Mouse (Mus musculus): ENCODE data around the gene Chac1.

Gene Chac1

GRCm38 (mm10) chr2:119350555-119351486 is at the start of gene Chac1:
TSS of gene Chac1 (plus strand) at chr2:119351229.
- DNase-seq (ENCODE audit: low read depth): peak; percentile 95

- DNase-seq (ENCODE audit: low read depth): no peak
These were observed 48.2 kb upstream of the Chac1 start for GRCm38 (mm10) chr2:119302876-119303275.

GRCm38 (mm10) chr2:119304391-119304790 is 46.6 kb upstream of the Chac1 start:
- no peak for DNase-seq (ENCODE audit: low read depth)

DNA sequence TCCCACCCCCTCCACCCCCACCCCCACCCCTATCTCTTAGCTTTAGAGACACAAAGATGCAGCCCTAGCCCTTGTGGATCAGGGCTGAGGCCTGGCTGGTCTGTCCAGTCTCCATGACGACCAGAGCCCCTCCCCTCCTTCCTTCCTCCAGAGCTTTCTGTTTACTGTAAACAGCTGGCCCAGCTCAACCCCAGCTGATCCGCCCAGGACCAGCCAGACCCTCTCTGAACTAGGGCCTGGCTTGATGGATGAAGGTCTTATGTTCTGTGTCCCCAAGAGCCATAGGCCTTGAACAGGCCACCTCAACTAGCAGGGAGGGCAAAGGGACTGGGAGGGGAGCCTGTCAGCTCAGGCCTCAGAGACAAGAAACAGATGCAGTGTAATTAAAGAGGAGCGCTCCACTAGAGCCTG is 46.2 kb upstream of the Chac1 start:
- DNase-seq (ENCODE audit: low read depth): no peak

DNA sequence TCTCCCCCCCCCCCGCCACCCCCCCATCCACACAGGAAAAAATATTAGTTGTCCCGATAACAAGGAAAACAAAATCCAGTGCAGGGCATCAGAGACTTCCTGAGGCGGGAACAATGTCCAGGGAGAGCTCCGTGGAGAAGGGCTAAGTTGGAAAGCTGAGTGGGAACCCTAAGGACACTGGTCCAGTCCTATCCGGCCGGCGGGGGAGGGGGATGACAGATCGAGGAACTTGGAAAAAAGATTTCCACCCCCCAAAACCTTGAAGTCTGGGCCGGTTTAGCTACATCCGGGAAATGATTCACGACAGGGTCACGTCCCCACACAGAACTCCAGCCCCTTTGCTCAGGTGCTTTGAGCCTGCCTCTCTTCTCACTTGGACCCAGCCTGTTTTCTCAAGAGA is 39.5 kb upstream of the Chac1 start:
- DNase-seq (ENCODE audit: low read depth): no peak

DNA sequence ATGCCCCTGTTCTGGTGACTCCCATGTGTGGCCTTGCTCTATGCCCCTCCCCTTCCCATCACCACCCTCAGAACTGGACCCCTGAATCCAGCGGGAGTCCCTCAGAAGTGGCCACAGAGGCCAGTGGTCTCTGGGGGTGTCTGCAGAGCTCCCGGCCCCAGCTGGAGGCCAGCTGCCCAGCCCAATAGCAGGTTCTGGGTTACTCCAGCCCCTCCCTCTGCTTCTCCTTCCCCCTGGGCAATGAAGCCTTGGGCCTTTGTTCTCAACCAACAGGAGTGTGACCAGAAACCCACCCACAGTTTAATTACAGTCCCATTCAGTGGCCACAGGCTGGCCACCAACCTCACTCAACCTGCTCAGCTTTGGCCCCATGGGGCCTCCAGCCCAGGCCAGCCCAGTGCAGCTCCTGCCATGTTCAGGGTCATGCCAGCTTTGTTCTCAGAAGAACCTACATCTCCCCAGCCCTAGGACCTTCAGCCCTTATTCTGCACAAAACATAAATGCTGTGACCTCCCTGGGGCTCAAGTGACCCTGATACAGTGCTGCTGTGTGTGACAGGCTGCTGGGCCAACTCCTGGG is 38.6 kb upstream of the Chac1 start:
- DNase-seq (ENCODE audit: low read depth): no peak

GRCm38 (mm10) chr2:119313780-119314479 is 37.1 kb upstream of the Chac1 start:
- DNase-seq (ENCODE audit: low read depth): no peak

DNA sequence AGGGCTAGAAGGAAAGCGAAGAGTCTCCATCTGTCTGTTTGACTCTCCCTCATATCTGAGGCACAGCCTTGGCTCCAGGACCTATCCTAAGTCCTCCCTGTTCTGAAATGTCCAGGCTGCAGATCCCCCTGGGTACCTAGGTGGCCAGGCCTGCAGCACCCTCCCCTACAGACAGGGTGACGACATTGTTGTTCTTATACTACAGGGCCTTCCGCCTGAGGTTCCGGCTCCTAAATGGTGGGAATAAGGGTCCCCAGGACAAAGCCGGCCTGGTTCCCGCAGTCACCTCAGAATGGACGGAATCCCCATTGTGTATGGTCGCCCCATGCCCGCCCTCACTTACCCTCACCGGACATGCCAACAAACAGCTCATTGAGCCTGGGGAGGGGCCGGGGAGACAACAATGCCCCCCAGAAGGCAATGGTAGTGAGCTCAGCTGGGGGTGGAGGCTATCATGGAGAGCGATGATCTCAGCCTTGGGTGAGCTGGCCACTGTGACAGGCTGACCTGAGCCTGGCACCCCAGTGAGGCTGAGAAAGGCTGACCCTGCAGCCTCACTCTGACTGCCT is 36.2 kb upstream of the Chac1 start:
- no peak for DNase-seq (ENCODE audit: low read depth)

DNA sequence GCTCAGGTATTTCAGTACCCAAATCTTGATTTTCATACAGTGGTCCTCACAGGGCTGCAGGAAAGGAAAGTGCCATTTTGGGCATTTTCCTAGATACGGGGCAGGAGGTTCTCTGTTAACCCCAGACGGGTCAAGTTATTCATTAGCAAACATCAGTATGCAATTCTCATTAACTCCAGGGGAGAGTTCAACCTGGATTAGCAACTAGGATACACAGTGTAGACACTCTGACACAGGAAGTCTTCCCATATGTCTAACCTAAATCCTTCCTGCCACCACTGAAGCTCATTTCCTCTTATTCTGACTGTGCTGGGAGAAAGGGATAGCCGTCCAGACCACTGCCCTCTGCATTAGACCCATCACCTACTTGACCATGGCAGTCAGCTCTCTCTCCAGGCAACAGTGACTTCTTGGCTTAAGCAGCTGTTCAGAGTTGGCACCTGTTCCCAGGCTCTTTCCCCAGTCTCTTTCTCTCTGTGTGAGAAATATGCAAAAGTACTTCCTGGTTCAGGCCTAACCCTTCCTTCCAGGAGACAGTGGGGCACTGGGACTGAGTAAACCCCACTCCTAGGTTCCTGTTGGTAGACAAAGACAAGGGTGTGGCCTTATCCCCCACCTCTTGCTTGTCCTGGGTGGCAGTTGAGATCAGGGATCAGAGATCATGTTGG is 32.9 kb upstream of the Chac1 start:
- DNase-seq (ENCODE audit: low read depth): no peak

DNA sequence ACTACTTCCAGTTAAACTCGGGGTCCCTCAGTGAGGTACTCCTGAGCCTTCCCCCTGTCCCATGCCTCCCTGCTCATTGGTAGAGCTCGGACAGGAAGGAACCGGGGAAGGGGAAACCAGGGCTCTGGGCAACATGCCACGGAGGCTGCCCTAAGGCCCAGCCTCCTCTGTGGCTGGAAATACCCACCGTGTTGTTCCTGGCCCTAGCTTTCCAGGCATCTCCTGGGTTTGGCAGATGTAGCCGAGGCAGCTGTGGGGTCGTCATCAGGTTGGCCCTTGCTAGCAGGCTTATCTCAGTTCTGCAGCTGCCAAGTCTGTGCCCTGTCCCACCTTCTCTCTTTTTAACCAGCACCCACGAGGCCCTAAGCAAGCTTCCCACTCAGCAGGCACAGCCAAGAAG is 30.5 kb upstream of the Chac1 start:
- no peak for DNase-seq (ENCODE audit: low read depth)

DNA sequence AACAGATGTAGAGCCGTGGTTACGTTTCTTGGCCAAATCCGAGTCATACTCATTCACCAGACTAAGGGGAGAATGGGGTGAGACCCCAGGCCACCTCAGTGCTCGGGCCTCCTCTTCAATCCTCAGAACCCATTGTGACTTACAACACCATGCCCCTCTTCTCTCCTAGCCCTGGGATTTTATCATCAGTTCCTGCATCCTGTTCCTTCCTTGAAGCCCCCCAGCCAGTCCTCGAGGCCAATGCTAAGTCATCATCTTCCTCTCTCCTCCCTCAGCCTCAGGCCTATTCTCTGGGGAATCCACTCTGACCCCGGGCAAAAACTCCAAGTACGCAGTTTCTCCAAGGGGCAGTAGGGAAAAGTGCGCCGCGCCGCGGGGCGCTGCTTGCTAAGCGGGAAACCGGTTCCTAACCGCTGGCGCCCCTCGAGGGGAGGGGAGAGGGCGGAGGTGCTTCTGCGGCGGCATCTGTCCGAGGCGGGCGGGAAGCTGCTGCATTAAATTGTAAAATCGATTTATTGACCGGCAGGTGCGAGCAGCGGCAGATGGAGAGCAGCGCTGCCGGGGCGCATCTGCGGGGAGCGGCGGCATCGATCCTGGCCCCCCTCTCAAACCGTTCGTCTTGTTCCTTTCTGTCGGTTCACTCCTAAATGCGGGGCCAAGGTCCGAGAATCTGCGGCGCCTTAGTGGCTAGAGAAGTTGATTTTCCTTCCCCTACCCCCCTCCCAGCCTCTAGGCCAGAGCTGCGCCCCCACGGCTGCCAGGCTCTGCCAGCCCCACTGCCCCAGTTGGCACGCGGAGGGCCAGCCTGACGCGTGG is 29.1 kb upstream of the Chac1 start:
- DNase-seq (ENCODE audit: low read depth): no peak

- no peak for DNase-seq (ENCODE audit: low read depth)
These were observed 28.3 kb upstream of the Chac1 start for GRCm38 (mm10) chr2:119322587-119323300.

DNA sequence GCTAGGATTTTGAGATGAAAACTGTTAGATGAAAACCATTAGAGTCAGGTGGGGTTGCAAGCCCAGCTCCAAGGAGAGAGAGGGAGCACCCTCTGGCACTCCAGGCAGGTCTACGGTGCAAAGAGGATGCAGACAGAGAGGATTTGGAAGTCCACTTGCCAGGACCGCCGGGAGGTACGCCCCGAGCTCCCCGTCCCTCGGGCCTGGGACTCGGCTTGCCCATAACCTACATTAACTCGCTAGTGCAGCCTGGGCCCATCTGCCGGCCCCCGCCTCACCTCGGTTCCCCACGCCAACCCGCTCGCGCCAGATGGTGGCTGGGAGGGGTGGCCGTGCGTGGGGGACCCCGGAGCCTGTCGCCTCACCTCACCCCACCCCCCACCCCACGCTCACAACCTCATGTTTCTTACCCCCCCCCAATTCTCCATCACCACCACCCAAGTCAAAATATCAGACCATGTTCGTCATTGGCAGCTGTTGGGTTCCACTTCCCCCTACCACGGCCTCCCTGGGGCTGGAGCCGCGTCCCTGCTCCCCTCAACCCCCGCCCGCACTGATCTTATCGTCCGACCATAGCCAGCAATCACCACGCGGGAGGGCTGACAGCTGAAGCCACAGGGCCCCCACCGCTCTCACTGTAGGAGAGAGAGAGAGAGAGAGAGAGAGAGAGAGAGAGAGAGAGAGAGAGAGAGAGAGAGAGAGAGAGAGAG is 27.0 kb upstream of the Chac1 start:
- no peak for DNase-seq (ENCODE audit: low read depth)

- DNase-seq (ENCODE audit: low read depth): no peak
These were observed 26.3 kb upstream of the Chac1 start for GRCm38 (mm10) chr2:119324576-119325318.

DNA sequence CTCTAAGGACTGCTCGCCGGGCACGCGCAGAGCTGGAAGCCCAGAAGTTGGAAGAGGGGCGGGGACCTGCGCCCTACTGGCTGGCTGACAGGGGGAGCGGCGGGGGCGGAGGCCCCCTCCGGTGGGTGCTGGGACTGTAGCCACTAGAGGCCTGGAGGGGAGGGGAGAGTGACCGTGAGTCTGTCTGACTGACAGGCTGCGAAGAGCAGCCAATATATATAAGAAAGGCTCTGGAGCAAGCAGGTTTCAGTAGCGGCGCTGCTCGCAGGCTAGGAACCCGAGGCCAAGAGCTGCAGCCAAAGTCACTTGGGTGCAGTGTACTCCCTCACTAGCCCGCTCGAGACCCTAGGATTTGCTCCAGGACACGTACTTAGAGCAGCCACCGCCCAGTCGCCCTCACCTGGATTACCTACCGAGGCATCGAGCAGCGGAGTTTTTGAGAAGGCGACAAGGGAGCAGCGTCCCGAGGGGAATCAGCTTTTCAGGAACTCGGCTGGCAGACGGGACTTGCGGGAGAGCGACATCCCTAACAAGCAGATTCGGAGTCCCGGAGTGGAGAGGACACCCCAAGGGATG is 25.4 kb upstream of the Chac1 start, which contains the start of gene Dll4:
Gene Dll4 (plus strand): TSS at position 217 of the 576 bp plus-strand sequence.
- no peak for DNase-seq (ENCODE audit: low read depth)

- no peak for DNase-seq (ENCODE audit: low read depth)
These were observed 24.6 kb upstream of the Chac1 start for GRCm38 (mm10) chr2:119326161-119327101.

- DNase-seq (ENCODE audit: low read depth): peak; percentile 22
These were observed 23.9 kb upstream of the Chac1 start for GRCm38 (mm10) chr2:119327102-119327480.

Measured in NIH3T3 (cell line).